Mouse (Mus musculus) midbrain, embryonic 11.5 days (tissue): ENCODE measurements around the gene Lect2. TPM values are rescaled to one million over a fixed set of nuclear protein-coding genes. Genes with fewer than 3 reads are reported as not detected.

Source experiments
- ATAC-seq: fragments of 200-750 bp; cut with Nextera tagmentation; 2 replicates; pipeline ENCODE4 v1.8.0; 2017; ENCODE audit warnings: moderate TSS enrichment, moderate library complexity; ENCODE audit not compliant: low FRiP score
- DNase-seq: peaks from one replicate; pipeline ENCODE4 v3.0.0; 2015; ENCODE audit warnings: low spot score; ENCODE audit errors: missing footprints
- H3K27ac ChIP-seq: fragments of 300-500 bp; sonication (generic); 2 replicates; pipeline ENCODE4 v1.5.1; 2014; ENCODE audit warnings: low read depth, low read length
- H3K27me3 ChIP-seq: fragments of 300-500 bp; sonication (generic); 2 replicates; pipeline ENCODE4 v1.6.1; 2014; ENCODE audit warnings: mild to moderate bottlenecking, low read length, moderate library complexity, mixed read lengths; ENCODE audit not compliant: control insufficient read depth, insufficient read depth
- H3K36me3 ChIP-seq: fragments of 300-500 bp; sonication (generic); 2 replicates; pipeline ENCODE4 v1.6.1; 2014; ENCODE audit warnings: mild to moderate bottlenecking, low read length, moderate library complexity, mixed read lengths; ENCODE audit not compliant: control insufficient read depth, insufficient read depth
- H3K4me1 ChIP-seq: fragments of 300-500 bp; sonication (generic); 2 replicates; pipeline ENCODE4 v1.6.1; 2014; ENCODE audit warnings: low read length; ENCODE audit not compliant: control insufficient read depth, insufficient read depth
- H3K4me2 ChIP-seq: fragments of 300-500 bp; sonication (generic); 2 replicates; pipeline ENCODE4 v1.6.1; 2014; ENCODE audit warnings: mild to moderate bottlenecking, moderate library complexity
- H3K4me3 ChIP-seq: fragments of 300-500 bp; sonication (generic); 2 replicates; pipeline ENCODE4 v1.5.1; 2014; ENCODE audit warnings: low read depth, low read length
- H3K9ac ChIP-seq: fragments of 300-500 bp; sonication (generic); 2 replicates; pipeline ENCODE4 v1.6.1; 2014; ENCODE audit warnings: low read length
- H3K9me3 ChIP-seq: fragments of 300-500 bp; sonication (generic); 2 replicates; pipeline ENCODE4 v1.6.1; 2016; ENCODE audit warnings: low read length; ENCODE audit not compliant: control insufficient read depth
- WGBS: fragments of 180-500 bp; shearing (Covaris S2); extraction: QIAGEN DNeasy Blood & Tissue Kit; methylation state at CpG from one replicate; pipeline ENCODE4 v1.1.7; 2014; 5-methylcytosine and 5-hydroxymethylcytosine counted together
- polyA plus RNA-seq: library from polyadenylated mRNA; unstranded; fragments of >200 nt; fragmentation: Nextera tagmentation; extraction: Ambion mirVana; gene quantifications from 2 replicates; pipeline ENCODE4 v1.2.1, GENCODE M21; 2014

Gene Lect2
- polyA plus RNA-seq, 1 experiment from 2014 or later = not detected

- Histone ChIP-seq H3K4me3 (no peak overlapping the region), H3K4me2 (no peak overlapping the region), H3K9me3 (no peaks in the 10 kb centered on the region), H3K27ac (no peak overlapping the region), H3K4me1 (peaks cover 27% of the 10 kb centered on the region), H3K9ac (no peak overlapping the region), H3K27me3 (no peaks in the 10 kb centered on the region), H3K36me3 (no peaks in the 10 kb centered on the region)
- no peak for DNase-seq
- 85% methylated on average over 3 of the region's 3 CpGs for WGBS
- no peak for ATAC-seq
These were observed 37.7 kb upstream of the Lect2 start for GRCm38 (mm10) chr13:56586046-56586445.

DNA sequence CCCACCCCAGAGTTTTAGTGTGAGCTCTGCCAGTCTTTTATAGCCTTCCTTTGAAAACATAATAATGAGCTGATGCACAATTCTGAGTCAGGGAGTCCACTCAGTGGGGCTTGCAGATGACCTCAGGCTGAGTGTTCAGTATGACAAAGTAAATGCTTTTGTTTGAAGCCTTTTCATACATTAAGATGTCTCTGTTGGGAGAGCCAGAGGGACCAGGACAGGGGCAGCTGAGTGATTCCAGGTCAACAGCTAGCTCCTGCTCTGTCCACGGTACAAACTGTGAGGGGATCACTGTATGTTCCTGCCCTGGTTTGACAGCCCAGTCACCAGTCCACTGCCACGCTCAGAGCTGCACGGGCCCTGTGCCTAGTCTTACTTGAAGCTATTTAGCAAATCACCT, 34.4 kb upstream of the Lect2 start:
- 18% methylated on average over 3 of the region's 3 CpGs for WGBS
- peak; percentile 95 for DNase-seq
- H3K9ac ChIP-seq = peak overlapping the region; percentile 6; the same call in 1 of the 2 replicates
- peak; percentile 43 for ATAC-seq
- peaks cover 22% of the 10 kb centered on the region for H3K4me1 ChIP-seq
- no peaks in the 10 kb centered on the region for H3K36me3 ChIP-seq
- H3K27me3 ChIP-seq = no peaks in the 10 kb centered on the region
- H3K9me3 ChIP-seq = no peaks in the 10 kb centered on the region
- H3K27ac ChIP-seq = peak overlapping the region; percentile 98
- H3K4me3 ChIP-seq = no peak overlapping the region
- 0 out of 2 replicates have a peak overlapping the region, but pooled peaks have one; percentile 16 for H3K4me2 ChIP-seq

DNA sequence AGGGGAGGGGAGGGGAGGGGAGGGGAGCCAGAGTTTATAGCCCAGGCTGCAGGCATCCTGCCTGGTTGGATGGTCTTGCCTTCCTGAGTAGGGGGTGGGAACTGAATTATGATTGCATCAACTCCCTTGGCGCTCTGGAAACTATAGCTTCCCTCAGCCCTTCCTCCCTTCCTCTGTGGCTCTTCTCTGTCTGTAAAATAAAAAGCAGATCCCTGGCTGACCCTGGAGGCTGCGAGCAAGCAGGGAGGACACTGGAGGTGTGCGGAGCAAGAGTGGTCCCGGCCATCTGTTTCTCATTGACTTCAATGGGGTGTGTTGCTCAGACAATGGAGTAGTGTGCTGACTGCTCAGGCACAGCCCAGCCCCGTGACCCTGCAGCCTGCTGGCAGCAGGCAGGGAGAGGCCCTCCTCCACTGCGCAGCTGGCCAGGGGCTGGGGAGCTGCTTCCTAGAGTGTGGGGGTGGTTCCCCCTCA, 33.7 kb upstream of the Lect2 start:
- Histone ChIP-seq H3K36me3 (no peaks in the 10 kb centered on the region), H3K27me3 (no peaks in the 10 kb centered on the region), H3K9ac (peak overlapping the region; percentile 56), H3K4me1 (peaks cover 22% of the 10 kb centered on the region), H3K27ac (peak overlapping the region; percentile 98), H3K4me3 (no peak overlapping the region; the same call in 1 of the 2 replicates), H3K4me2 (peak overlapping the region; percentile 43), H3K9me3 (no peaks in the 10 kb centered on the region)
- ATAC-seq (peak; percentile 98), DNase-seq (peak; percentile 96)
- WGBS = 0% methylated on average over 6 of the region's 6 CpGs

- Histone ChIP-seq H3K36me3 (no peaks in the 10 kb centered on the region), H3K27ac (peak overlapping the region; percentile 98), H3K4me1 (peaks cover 22% of the 10 kb centered on the region), H3K9ac (peak overlapping the region; percentile 24; the same call in 1 of the 2 replicates), H3K4me2 (no peak overlapping the region), H3K4me3 (no peak overlapping the region), H3K9me3 (no peaks in the 10 kb centered on the region), H3K27me3 (no peaks in the 10 kb centered on the region)
- 2% methylated on average over 3 of the region's 3 CpGs for WGBS
- peak; percentile 92 for DNase-seq
- peak; percentile 68 for ATAC-seq
These were observed 33.2 kb upstream of the Lect2 start for GRCm38 (mm10) chr13:56581512-56581911.

DNA sequence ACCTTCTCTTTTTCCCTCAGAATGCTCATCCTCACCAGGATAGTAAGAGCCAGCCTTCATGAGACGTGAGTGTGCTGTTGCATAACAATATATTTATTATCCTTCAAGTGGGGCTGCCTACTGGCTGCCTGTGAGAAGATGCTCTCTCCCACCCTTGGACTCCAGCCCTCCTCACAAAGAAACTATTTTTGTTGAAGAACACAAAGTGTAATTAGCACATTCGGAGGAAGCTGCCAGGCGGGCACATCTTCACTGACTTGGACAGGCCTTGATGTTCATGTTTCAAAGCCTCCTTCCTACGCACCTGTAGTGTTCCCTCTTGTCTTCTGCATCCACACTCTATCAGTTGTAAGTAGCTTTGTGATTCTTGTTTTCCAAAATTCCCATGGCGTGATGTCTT, 32.1 kb upstream of the Lect2 start:
- WGBS = 85% methylated on average over 5 of the region's 5 CpGs
- Histone ChIP-seq H3K27me3 (no peaks in the 10 kb centered on the region), H3K4me1 (peaks cover 22% of the 10 kb centered on the region), H3K4me3 (no peak overlapping the region), H3K9ac (no peak overlapping the region), H3K36me3 (no peaks in the 10 kb centered on the region), H3K9me3 (no peaks in the 10 kb centered on the region), H3K4me2 (no peak overlapping the region), H3K27ac (no peak overlapping the region; the same call in 1 of the 2 replicates)
- DNase-seq = no peak
- ATAC-seq = no peak

GRCm38 (mm10) chr13:56578097-56578496, 29.8 kb upstream of the Lect2 start:
- no peak overlapping the region for H3K4me3 ChIP-seq

GRCm38 (mm10) chr13:56575701-56576321, 27.5 kb upstream of the Lect2 start:
- H3K36me3 ChIP-seq = no peaks in the 10 kb centered on the region
- WGBS = 68% methylated on average over 12 of the region's 12 CpGs
- peak; percentile 96 for DNase-seq
- no peak overlapping the region for H3K9ac ChIP-seq
- H3K27me3 ChIP-seq = no peaks in the 10 kb centered on the region
- ATAC-seq = no peak
- H3K4me3 ChIP-seq = no peak overlapping the region
- H3K9me3 ChIP-seq = no peaks in the 10 kb centered on the region
- H3K27ac ChIP-seq = no peak overlapping the region
- peaks cover under 1% of the 10 kb centered on the region; the same call in 1 of the 2 replicates for H3K4me1 ChIP-seq
- no peak overlapping the region for H3K4me2 ChIP-seq

More at GRCm38 (mm10) chr13:56578097-56578496, 29.8 kb upstream of the Lect2 start:
- Histone ChIP-seq H3K9ac (no peak overlapping the region), H3K4me2 (no peak overlapping the region), H3K4me1 (peaks cover 19% of the 10 kb centered on the region), H3K27me3 (no peaks in the 10 kb centered on the region), H3K9me3 (no peaks in the 10 kb centered on the region), H3K36me3 (no peaks in the 10 kb centered on the region), H3K27ac (no peak overlapping the region)
- no peak for ATAC-seq
- WGBS = 88% methylated on average over 5 of the region's 5 CpGs
- DNase-seq = no peak

DNA sequence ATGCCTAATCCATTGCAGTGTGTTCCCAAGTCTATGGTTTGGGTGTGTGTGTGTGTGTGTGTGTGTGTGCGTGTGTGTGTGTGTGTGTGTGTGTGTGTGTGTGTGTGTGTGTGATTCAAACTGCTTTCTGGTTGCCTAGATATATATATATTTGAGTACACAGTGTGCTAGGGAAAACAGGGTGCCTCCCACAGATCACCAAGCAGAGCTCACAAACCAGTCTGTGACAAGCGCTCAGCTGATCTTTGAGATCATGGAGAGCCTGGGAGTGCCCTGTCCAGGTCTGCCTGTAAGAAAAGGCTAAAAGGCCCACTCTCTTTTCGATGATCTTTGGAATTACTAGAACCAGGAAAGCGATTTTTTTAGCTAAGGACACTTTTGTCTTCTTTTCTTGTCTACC, 26.8 kb upstream of the Lect2 start:
- no peak for DNase-seq
- no peaks in the 10 kb centered on the region for H3K36me3 ChIP-seq
- no peaks in the 10 kb centered on the region for H3K4me1 ChIP-seq
- no peaks in the 10 kb centered on the region for H3K27me3 ChIP-seq
- no peak for ATAC-seq
- H3K27ac ChIP-seq = no peak overlapping the region
- 73% methylated on average over 4 of the region's 4 CpGs for WGBS
- no peaks in the 10 kb centered on the region for H3K9me3 ChIP-seq
- H3K4me2 ChIP-seq = no peak overlapping the region
- no peak overlapping the region for H3K4me3 ChIP-seq
- H3K9ac ChIP-seq = no peak overlapping the region

DNA sequence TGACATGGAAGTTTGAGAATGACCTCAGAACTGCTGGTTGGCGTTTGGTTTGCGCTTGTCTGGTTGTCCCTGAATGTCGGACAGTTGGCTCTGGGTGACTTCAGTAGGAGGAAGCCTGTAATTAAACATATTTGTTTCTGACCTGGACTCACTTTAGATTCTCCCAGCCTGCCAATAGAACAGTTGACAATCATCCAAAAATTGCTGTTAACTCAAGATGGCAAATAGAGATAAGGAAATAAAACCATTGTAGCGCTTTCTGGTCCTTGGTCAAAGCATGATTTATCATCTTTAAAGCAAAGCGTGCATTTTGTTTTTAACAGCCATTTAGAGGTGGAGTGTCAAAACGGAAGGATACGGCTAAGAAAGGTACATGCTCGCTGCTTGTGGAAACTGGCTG, 23.3 kb upstream of the Lect2 start:
- ATAC-seq = no peak
- Histone ChIP-seq H3K27me3 (no peaks in the 10 kb centered on the region), H3K9me3 (no peaks in the 10 kb centered on the region), H3K36me3 (no peaks in the 10 kb centered on the region), H3K4me3 (no peak overlapping the region), H3K9ac (no peak overlapping the region), H3K27ac (no peak overlapping the region), H3K4me1 (no peaks in the 10 kb centered on the region), H3K4me2 (no peak overlapping the region)
- WGBS = 90% methylated on average over 8 of the region's 8 CpGs
- DNase-seq = peak; percentile 41
